Mouse (Mus musculus) stomach, embryonic 15.5 days (tissue): ENCODE measurements around the gene Homer2. TPM values are rescaled to one million over a fixed set of nuclear protein-coding genes. Genes with fewer than 3 reads are reported as not detected.

ENCODE experiments used
- ATAC-seq: fragments of 200-750 bp; cut with Nextera tagmentation; 2 replicates; pipeline ENCODE4 v1.8.0; 2017; ENCODE audit warnings: low read depth, moderate number of reproducible peaks, moderate TSS enrichment; ENCODE audit not compliant: insufficient read depth, low FRiP score
- H3K27ac ChIP-seq: fragments of 300-500 bp; sonication (generic); 2 replicates; pipeline ENCODE4 v1.5.1; 2015; ENCODE audit warnings: mild to moderate bottlenecking, inconsistent platforms
- H3K27me3 ChIP-seq: fragments of 300-500 bp; sonication (generic); replicated peaks from 2 replicates; pipeline ENCODE4 v1.6.1; 2015; ENCODE audit warnings: inconsistent platforms
- H3K36me3 ChIP-seq: fragments of 300-500 bp; sonication (generic); 2 replicates; pipeline ENCODE4 v1.6.1; 2015; ENCODE audit warnings: inconsistent platforms
- H3K4me1 ChIP-seq: fragments of 300-500 bp; sonication (generic); 2 replicates; pipeline ENCODE4 v1.6.1; 2015; ENCODE audit warnings: inconsistent platforms
- H3K4me2 ChIP-seq: fragments of 300-500 bp; sonication (generic); 2 replicates; pipeline ENCODE4 v1.6.1; 2015; ENCODE audit warnings: mild to moderate bottlenecking, inconsistent platforms
- H3K4me3 ChIP-seq: fragments of 300-500 bp; sonication (generic); replicated peaks from 2 replicates; pipeline ENCODE4 v1.5.1; 2015; ENCODE audit warnings: inconsistent platforms
- H3K9ac ChIP-seq: fragments of 300-500 bp; sonication (generic); 2 replicates; pipeline ENCODE4 v1.6.1; 2015; ENCODE audit warnings: inconsistent platforms
- H3K9me3 ChIP-seq: fragments of 300-500 bp; sonication (generic); 2 replicates; pipeline ENCODE4 v1.6.1; 2016; ENCODE audit warnings: inconsistent platforms
- WGBS: fragments of 180-500 bp; shearing (Covaris S2); methylation state at CpG from one replicate; pipeline ENCODE4 v1.1.7; 2015; 5-methylcytosine and 5-hydroxymethylcytosine counted together
- polyA plus RNA-seq: library from polyadenylated mRNA; unstranded; fragments of >200 nt; fragmentation: Nextera tagmentation; extraction: Ambion mirVana; gene quantifications from 2 replicates; pipeline ENCODE4 v1.2.1, GENCODE M21; 2015

Homer2 gene
- polyA plus RNA-seq, 1 experiment from 2014 or later: 37.9 TPM

GRCm38 (mm10) chr7:81666585-81666984 lies 40.7 kb downstream of the Homer2 start:
- 79% methylated on average over 9 of the region's 9 CpGs for WGBS
- Histone ChIP-seq H3K9ac (no peak overlapping the region), H3K27ac (no peak overlapping the region), H3K36me3 (no peaks in the 10 kb centered on the region), H3K4me3 (no peak overlapping the region), H3K4me1 (no peaks in the 10 kb centered on the region), H3K27me3 (no peaks in the 10 kb centered on the region), H3K4me2 (no peak overlapping the region), H3K9me3 (no peaks in the 10 kb centered on the region)
- no peak for ATAC-seq

DNA sequence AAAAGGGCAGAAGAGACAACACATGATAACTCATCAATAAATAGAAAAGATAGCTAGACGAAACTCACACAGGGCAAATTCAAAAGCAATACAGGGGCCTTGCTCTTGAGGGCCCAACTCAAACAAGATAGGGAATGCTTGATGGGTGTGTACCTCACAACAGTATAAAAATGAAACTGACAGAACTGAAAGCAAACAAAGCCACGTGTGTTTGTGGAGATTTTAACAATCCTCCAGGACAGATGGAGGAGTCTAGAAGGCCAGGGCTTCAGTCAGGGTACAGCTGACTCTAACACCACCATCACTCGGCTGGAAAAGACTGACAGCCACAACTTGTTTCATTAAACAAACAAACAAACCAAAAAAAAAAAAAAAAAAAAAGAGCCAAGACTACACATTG lies 44.3 kb downstream of the Homer2 start:
- no peaks in the 10 kb centered on the region for H3K9me3 ChIP-seq
- WGBS: 35% methylated on average over 3 of the region's 3 CpGs
- no peaks in the 10 kb centered on the region for H3K4me1 ChIP-seq
- no peak overlapping the region for H3K9ac ChIP-seq
- ATAC-seq: no peak
- no peak overlapping the region for H3K4me3 ChIP-seq
- no peak overlapping the region for H3K4me2 ChIP-seq
- H3K27me3 ChIP-seq: no peaks in the 10 kb centered on the region
- H3K27ac ChIP-seq: no peak overlapping the region
- H3K36me3 ChIP-seq: no peaks in the 10 kb centered on the region

GRCm38 (mm10) chr7:81657631-81658347 lies 49.5 kb downstream of the Homer2 start:
- no peak for ATAC-seq
- Histone ChIP-seq H3K27me3 (no peaks in the 10 kb centered on the region), H3K4me3 (no peak overlapping the region), H3K27ac (no peak overlapping the region), H3K9ac (no peak overlapping the region), H3K4me2 (no peak overlapping the region), H3K36me3 (no peaks in the 10 kb centered on the region), H3K9me3 (no peaks in the 10 kb centered on the region), H3K4me1 (peaks cover 11% of the 10 kb centered on the region; the same call in 1 of the 2 replicates)
- WGBS: 80% methylated on average over 2 of the region's 2 CpGs

GRCm38 (mm10) chr7:81657055-81657454 lies 50.3 kb downstream of the Homer2 start:
- Histone ChIP-seq H3K4me3 (no peak overlapping the region), H3K9me3 (no peaks in the 10 kb centered on the region), H3K4me2 (no peak overlapping the region), H3K9ac (no peak overlapping the region), H3K36me3 (no peaks in the 10 kb centered on the region), H3K27ac (no peak overlapping the region), H3K27me3 (no peaks in the 10 kb centered on the region), H3K4me1 (peaks cover 11% of the 10 kb centered on the region; the same call in 1 of the 2 replicates)
- ATAC-seq: no peak
- 83% methylated on average over 3 of the region's 3 CpGs for WGBS

DNA sequence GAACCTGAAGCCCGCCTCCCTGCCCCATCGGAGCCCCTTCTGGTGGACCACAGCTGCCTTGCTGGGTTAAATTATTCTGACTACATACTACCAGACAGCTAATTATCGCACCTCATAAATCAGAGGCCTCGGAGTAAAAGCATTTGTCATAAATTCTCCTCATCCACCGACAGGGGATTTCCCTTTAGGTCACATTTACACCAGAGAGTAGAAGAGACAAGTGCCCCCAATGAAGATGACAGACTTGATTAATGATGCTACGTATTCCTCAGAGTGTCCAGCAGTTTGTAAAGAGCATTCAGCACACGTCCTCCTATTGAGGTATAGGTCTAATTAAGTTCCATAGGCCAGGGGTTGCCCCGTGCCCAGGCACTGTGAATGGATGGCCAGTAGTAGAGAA lies 50.7 kb downstream of the Homer2 start:
- Histone ChIP-seq H3K4me2 (no peak overlapping the region), H3K9me3 (no peaks in the 10 kb centered on the region), H3K27ac (no peak overlapping the region), H3K4me1 (peaks cover 11% of the 10 kb centered on the region; the same call in 1 of the 2 replicates), H3K4me3 (no peak overlapping the region), H3K9ac (no peak overlapping the region), H3K36me3 (no peaks in the 10 kb centered on the region), H3K27me3 (no peaks in the 10 kb centered on the region)
- WGBS: 57% methylated on average over 8 of the region's 8 CpGs
- ATAC-seq: no peak

DNA sequence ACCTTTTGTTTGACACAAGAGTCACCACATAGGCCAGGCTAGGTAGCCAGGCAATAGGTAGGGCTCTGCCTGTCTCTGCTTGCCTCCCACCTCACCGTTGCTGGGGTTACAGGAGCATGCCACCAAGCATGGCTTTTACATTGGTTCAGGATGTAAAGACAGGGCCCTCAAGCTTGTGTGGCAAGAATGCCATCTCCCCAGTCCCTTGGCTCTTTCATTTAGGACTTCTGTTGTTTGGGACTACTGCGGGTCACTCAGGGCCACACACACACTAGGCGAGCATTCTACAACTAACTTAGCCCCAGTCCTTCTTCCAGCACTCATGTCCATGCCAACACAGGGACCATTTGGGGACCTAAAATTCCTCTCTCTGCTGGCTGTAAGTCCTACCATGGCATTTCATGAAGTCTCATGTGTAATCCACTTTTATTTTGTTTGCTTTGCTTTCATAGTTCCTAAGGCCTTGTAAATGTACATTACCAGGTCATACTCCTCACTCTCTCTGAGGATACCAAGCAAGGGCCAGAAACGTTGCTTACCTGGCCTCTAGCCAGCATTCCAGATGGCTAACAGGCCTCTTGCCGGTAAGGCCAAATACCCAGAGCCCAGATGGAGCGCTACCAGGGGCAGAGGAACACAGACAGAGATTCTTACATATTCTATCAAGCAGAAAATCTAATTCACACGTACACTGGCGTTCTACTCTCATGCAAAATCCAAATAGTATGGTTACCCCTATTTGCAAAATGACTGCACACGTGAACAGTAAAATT lies 52.2 kb downstream of the Homer2 start:
- H3K4me3 ChIP-seq: no peak overlapping the region
- no peak overlapping the region; the same call in 1 of the 2 replicates for H3K27ac ChIP-seq
- no peaks in the 10 kb centered on the region for H3K9me3 ChIP-seq
- no peak overlapping the region for H3K4me2 ChIP-seq
- H3K27me3 ChIP-seq: no peaks in the 10 kb centered on the region
- no peak for ATAC-seq
- no peak overlapping the region for H3K9ac ChIP-seq
- peaks cover 11% of the 10 kb centered on the region; the same call in 1 of the 2 replicates for H3K4me1 ChIP-seq
- 69% methylated on average over 9 of the region's 9 CpGs for WGBS
- H3K36me3 ChIP-seq: no peaks in the 10 kb centered on the region

- Histone ChIP-seq H3K9ac (no peak overlapping the region), H3K4me3 (no peak overlapping the region), H3K27me3 (no peaks in the 10 kb centered on the region), H3K4me2 (no peak overlapping the region), H3K9me3 (no peaks in the 10 kb centered on the region), H3K27ac (no peak overlapping the region), H3K4me1 (peaks cover 11% of the 10 kb centered on the region; the same call in 1 of the 2 replicates), H3K36me3 (no peaks in the 10 kb centered on the region)
- ATAC-seq: no peak
- WGBS: 38% methylated on average over 8 of the region's 8 CpGs
Measured at GRCm38 (mm10) chr7:81653988-81654387, 53.3 kb downstream of the Homer2 start.

GRCm38 (mm10) chr7:81652296-81652695 lies 55.0 kb downstream of the Homer2 start:
- Histone ChIP-seq H3K9ac (no peak overlapping the region), H3K4me1 (peaks cover 11% of the 10 kb centered on the region; the same call in 1 of the 2 replicates), H3K4me2 (no peak overlapping the region), H3K27me3 (no peaks in the 10 kb centered on the region), H3K9me3 (no peaks in the 10 kb centered on the region), H3K27ac (no peak overlapping the region), H3K4me3 (no peak overlapping the region), H3K36me3 (no peaks in the 10 kb centered on the region)
- no peak for ATAC-seq
- WGBS: 64% methylated on average over 2 of the region's 2 CpGs

GRCm38 (mm10) chr7:81651284-81651683 lies 56.0 kb downstream of the Homer2 start:
- H3K27ac ChIP-seq: no peak overlapping the region
- H3K9me3 ChIP-seq: no peaks in the 10 kb centered on the region
- H3K4me3 ChIP-seq: no peak overlapping the region
- ATAC-seq: no peak
- H3K4me2 ChIP-seq: no peak overlapping the region
- 60% methylated on average over 5 of the region's 5 CpGs for WGBS
- H3K27me3 ChIP-seq: no peaks in the 10 kb centered on the region
- no peaks in the 10 kb centered on the region for H3K36me3 ChIP-seq
- no peak overlapping the region for H3K9ac ChIP-seq
- peaks cover 11% of the 10 kb centered on the region; the same call in 1 of the 2 replicates for H3K4me1 ChIP-seq

- no peak for ATAC-seq
- peaks cover 8% of the 10 kb centered on the region; the same call in 1 of the 2 replicates for H3K4me1 ChIP-seq
- H3K9me3 ChIP-seq: no peaks in the 10 kb centered on the region
- no peak overlapping the region for H3K27ac ChIP-seq
- no peaks in the 10 kb centered on the region for H3K36me3 ChIP-seq
- no peaks in the 10 kb centered on the region for H3K27me3 ChIP-seq
- H3K4me3 ChIP-seq: no peak overlapping the region
- no peak overlapping the region for H3K4me2 ChIP-seq
- 85% methylated on average over 8 of the region's 8 CpGs for WGBS
- no peak overlapping the region for H3K9ac ChIP-seq
Measured at GRCm38 (mm10) chr7:81649270-81649669, 58.1 kb downstream of the Homer2 start.

DNA sequence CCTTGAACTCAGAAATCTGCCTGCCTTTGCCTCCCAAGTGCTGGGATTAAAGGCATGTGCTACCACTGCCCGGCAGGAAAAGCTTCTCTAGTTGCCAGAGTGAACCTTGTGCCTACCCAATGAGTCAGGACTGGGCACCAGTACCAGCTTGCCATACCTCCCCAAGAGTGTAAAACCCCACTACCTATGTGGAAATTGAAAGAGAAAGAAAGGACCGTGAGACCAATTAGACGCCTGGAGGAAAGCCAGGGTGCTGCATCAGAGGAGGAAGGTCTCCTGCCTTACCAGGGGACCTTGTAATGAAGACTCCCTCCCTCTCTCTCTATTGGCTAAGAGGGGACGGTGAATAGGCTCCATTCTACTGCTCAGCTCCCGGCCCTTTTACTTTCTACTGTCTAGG lies 59.4 kb downstream of the Homer2 start:
- Histone ChIP-seq H3K36me3 (no peaks in the 10 kb centered on the region), H3K27ac (no peak overlapping the region), H3K9me3 (no peaks in the 10 kb centered on the region), H3K4me3 (no peak overlapping the region), H3K27me3 (no peaks in the 10 kb centered on the region), H3K4me2 (no peak overlapping the region), H3K9ac (no peak overlapping the region), H3K4me1 (no peaks in the 10 kb centered on the region)
- no peak for ATAC-seq
- 71% methylated on average over 5 of the region's 5 CpGs for WGBS

- H3K9me3 ChIP-seq: no peaks in the 10 kb centered on the region
Measured at GRCm38 (mm10) chr7:81644551-81645235, 62.6 kb downstream of the Homer2 start.

More at GRCm38 (mm10) chr7:81644551-81645235, 62.6 kb downstream of the Homer2 start:
- H3K36me3 ChIP-seq: no peaks in the 10 kb centered on the region
- H3K4me2 ChIP-seq: no peak overlapping the region
- no peak overlapping the region for H3K9ac ChIP-seq
- no peak for ATAC-seq
- no peak overlapping the region for H3K4me3 ChIP-seq
- no peaks in the 10 kb centered on the region for H3K27me3 ChIP-seq
- 54% methylated on average over 7 of the region's 7 CpGs for WGBS
- H3K27ac ChIP-seq: no peak overlapping the region
- no peaks in the 10 kb centered on the region for H3K4me1 ChIP-seq
